Mouse (Mus musculus) forebrain, embryonic 16.5 days (tissue): ENCODE measurements around the gene Slc7a6. TPM values are rescaled to one million over a fixed set of nuclear protein-coding genes. Genes with fewer than 3 reads are reported as not detected.

Experiments used
- ATAC-seq: fragments of 200-750 bp; cut with Nextera tagmentation; 2 replicates; pipeline ENCODE4 v1.8.0; 2017; ENCODE audit warnings: mild to moderate bottlenecking, moderate library complexity
- H3K27ac ChIP-seq: fragments of 300-500 bp; sonication (generic); 2 replicates; pipeline ENCODE4 v1.5.1; 2014; ENCODE audit warnings: low read length, control low read depth
- H3K27me3 ChIP-seq: fragments of 300-500 bp; sonication (generic); replicated peaks from 2 replicates; pipeline ENCODE4 v1.6.1; 2014; ENCODE audit warnings: low read length; ENCODE audit not compliant: control insufficient read depth, insufficient read depth
- H3K36me3 ChIP-seq: fragments of 300-500 bp; sonication (generic); 2 replicates; pipeline ENCODE4 v1.6.1; 2014; ENCODE audit not compliant: control insufficient read depth, insufficient read depth
- H3K4me1 ChIP-seq: fragments of 300-500 bp; sonication (generic); replicated peaks from 2 replicates; pipeline ENCODE4 v1.6.1; 2014; ENCODE audit warnings: low read length; ENCODE audit not compliant: control insufficient read depth, insufficient read depth
- H3K4me2 ChIP-seq: fragments of 300-500 bp; sonication (generic); 2 replicates; pipeline ENCODE4 v1.6.1; 2014; ENCODE audit warnings: mild to moderate bottlenecking, low read length, control low read depth
- H3K4me3 ChIP-seq: fragments of 300-500 bp; sonication (generic); replicated peaks from 2 replicates; pipeline ENCODE4 v1.5.1; 2014; ENCODE audit warnings: mild to moderate bottlenecking, low read length, control low read depth
- H3K9ac ChIP-seq: fragments of 300-500 bp; sonication (generic); replicated peaks from 2 replicates; pipeline ENCODE4 v1.6.1; 2014; ENCODE audit warnings: low read depth, low read length, control low read depth
- H3K9me3 ChIP-seq: fragments of 300-500 bp; sonication (generic); 2 replicates; pipeline ENCODE4 v1.6.1; 2016; ENCODE audit warnings: low read length; ENCODE audit not compliant: control insufficient read depth
- WGBS: fragments of 180-500 bp; shearing (Covaris S2); extraction: QIAGEN DNeasy Blood & Tissue Kit; methylation state at CpG from one replicate; pipeline ENCODE4 v1.1.7; 2014; 5-methylcytosine and 5-hydroxymethylcytosine counted together
- polyA plus RNA-seq: library from polyadenylated mRNA; unstranded; fragments of >200 nt; fragmentation: Nextera tagmentation; extraction: Ambion mirVana; gene quantifications from 2 replicates; pipeline ENCODE4 v1.2.1, GENCODE M21; 2015

The Slc7a6 gene
- polyA plus RNA-seq, 1 experiment from 2014 or later = 58.4 TPM

DNA sequence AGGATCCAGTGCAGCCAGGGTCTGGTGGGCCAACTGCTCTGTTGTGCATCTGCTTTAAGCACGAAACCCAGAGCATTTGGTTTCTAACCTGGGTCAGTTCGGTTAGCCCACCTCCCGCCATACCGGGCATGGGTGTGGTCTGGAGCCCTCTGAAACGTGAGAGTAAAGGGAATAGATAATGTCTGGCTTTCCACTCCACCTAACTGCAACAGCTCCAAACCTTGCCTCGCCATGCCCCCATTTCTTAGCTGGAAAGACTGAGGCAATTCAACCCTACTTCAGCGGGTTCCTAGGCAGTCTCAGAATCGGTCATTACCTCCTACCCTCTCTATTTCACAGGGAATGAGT, 18.0 kb upstream of the Slc7a6 start:
- 18% methylated on average over 8 of the region's 8 CpGs for WGBS
- H3K27ac ChIP-seq = peak overlapping the region; percentile 70
- peak overlapping the region; percentile 86 for H3K9ac ChIP-seq
- H3K4me1 ChIP-seq = peaks cover 14% of the 10 kb centered on the region
- no peak for ATAC-seq
- no peaks in the 10 kb centered on the region for H3K27me3 ChIP-seq
- peak overlapping the region; percentile 97 for H3K4me3 ChIP-seq
- peaks cover 2% of the 10 kb centered on the region; the same call in 1 of the 2 replicates for H3K36me3 ChIP-seq
- H3K9me3 ChIP-seq = no peaks in the 10 kb centered on the region
- peak overlapping the region; percentile 86 for H3K4me2 ChIP-seq

DNA sequence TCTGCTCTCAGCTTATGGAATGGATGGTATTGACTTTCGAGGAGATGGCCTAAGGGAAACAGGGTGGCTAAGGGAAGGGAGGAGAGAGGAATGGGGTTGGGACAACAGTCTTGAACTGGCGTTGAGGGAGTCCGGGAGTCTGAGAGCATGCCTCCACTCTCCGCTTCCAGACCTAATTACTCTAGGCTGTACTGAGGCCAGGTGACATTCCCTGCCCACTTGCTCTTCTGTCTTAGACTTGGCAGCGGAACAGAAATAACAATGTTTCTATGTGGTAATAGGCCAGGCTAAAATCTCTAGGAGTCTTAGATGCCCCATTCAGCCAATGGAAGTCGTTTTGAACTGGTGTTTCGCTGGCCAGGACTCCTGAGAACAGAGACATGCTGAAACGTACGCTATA, 17.6 kb upstream of the Slc7a6 start:
- Histone ChIP-seq H3K4me3 (peak overlapping the region; percentile 97), H3K36me3 (peaks cover 2% of the 10 kb centered on the region; the same call in 1 of the 2 replicates), H3K27me3 (no peaks in the 10 kb centered on the region), H3K4me2 (peak overlapping the region; percentile 86), H3K9ac (0 out of 2 replicates have a peak overlapping the region, but pooled peaks have one; percentile 86), H3K27ac (no peak overlapping the region), H3K9me3 (no peaks in the 10 kb centered on the region), H3K4me1 (peaks cover 14% of the 10 kb centered on the region)
- ATAC-seq = no peak
- 73% methylated on average over 9 of the region's 9 CpGs for WGBS

DNA sequence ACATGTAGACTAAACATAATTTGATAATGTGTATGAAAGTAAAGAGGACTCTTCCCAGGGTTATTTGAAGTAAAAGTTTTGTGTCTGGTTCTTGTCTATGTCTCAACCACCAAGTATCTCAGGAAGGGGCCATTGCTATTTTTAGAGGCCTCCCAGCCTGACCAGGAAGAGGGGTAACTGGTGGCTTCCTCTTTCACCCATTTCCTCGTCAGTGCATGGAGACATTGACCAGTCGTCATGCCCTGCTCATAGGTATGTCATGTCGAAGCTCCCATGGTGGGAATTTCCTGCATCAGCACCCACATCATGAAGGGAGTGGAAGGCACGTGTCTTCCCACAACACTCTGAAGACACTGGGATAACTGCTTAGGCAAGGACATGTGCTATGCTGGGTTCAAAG, 15.8 kb upstream of the Slc7a6 start:
- H3K4me1 ChIP-seq = peaks cover 14% of the 10 kb centered on the region
- no peak overlapping the region for H3K4me2 ChIP-seq
- no peak overlapping the region for H3K9ac ChIP-seq
- no peak overlapping the region for H3K27ac ChIP-seq
- 90% methylated on average over 4 of the region's 4 CpGs for WGBS
- no peak for ATAC-seq
- H3K9me3 ChIP-seq = no peaks in the 10 kb centered on the region
- no peak overlapping the region for H3K4me3 ChIP-seq
- peaks cover 5% of the 10 kb centered on the region; the same call in 1 of the 2 replicates for H3K36me3 ChIP-seq
- no peaks in the 10 kb centered on the region for H3K27me3 ChIP-seq

DNA sequence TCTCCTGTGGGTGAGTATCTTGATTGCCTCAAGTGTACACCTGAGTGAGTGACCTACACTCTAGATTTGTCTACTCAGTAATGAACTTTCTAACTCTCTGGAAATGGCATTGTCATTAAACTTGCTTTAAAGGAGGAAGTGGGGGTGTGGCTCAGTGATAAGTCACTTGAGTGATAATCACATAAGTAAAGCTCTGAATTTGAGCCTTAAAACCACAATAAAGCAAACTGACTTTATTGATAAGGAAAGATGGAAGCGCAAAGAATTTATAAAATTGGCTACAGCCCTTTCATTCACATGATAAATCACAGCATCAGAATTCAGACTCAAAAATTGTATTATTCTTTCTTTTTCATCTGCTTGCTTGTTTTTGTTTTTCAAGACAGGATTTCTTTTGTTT, 11.2 kb upstream of the Slc7a6 start:
- Histone ChIP-seq H3K4me1 (no peaks in the 10 kb centered on the region), H3K9ac (no peak overlapping the region)

DNA sequence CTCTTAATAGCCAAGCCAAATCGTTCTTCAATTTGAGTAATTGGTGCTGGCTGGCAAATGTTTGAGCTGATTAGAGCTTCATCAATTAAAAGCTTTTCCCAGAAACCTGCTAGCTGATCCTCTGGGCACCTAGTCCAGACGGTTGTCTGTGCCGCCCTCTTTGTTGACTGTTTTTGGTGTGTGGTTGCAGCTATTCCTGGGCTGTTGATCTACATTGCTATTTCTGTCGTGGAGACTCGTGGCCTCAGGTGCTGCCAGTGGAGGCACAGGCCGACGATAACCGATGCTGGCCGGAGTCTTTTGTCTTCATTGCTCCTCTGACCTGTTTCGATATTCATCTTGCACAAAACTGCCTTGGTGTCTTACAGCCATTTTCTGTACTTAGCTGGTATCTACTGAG, 10.3 kb upstream of the Slc7a6 start:
- Histone ChIP-seq H3K9ac (no peak overlapping the region), H3K27me3 (no peaks in the 10 kb centered on the region), H3K9me3 (no peaks in the 10 kb centered on the region), H3K36me3 (peaks cover 13% of the 10 kb centered on the region; the same call in 1 of the 2 replicates), H3K27ac (no peak overlapping the region), H3K4me3 (no peak overlapping the region), H3K4me2 (no peak overlapping the region), H3K4me1 (no peaks in the 10 kb centered on the region)
- no peak for ATAC-seq
- WGBS = 85% methylated on average over 10 of the region's 10 CpGs

More for the DNA sequence above, 11.2 kb upstream of the Slc7a6 start:
- Histone ChIP-seq H3K27ac (no peak overlapping the region), H3K4me3 (no peak overlapping the region), H3K9me3 (no peaks in the 10 kb centered on the region), H3K4me2 (no peak overlapping the region), H3K36me3 (peaks cover 9% of the 10 kb centered on the region; the same call in 1 of the 2 replicates), H3K27me3 (no peaks in the 10 kb centered on the region)
- WGBS = 98% methylated on average over 1 of the region's 1 CpGs
- ATAC-seq = no peak

DNA sequence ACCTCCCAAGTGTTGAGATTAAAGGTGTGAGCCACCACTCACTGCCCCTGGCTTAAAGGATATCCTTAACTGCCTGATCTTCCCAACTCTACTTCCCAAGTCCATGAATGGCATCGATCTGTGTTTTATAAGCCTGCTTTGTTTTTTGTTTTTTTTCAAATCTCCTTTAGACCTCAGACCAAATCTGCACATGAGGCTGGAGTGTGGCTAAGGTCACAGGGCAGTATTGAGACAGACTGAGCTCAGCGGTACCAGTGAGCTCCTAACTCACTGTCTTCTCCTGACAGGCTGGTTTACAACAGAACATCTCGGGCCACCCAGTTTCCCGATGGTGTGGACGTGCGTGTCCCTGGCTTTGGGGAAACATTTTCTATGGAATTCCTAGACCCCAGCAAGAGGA, 8.8 kb upstream of the Slc7a6 start:
- Histone ChIP-seq H3K9me3 (no peaks in the 10 kb centered on the region), H3K27me3 (no peaks in the 10 kb centered on the region), H3K9ac (no peak overlapping the region), H3K27ac (no peak overlapping the region), H3K4me3 (no peak overlapping the region), H3K4me1 (no peaks in the 10 kb centered on the region), H3K4me2 (no peak overlapping the region), H3K36me3 (peaks cover 11% of the 10 kb centered on the region; the same call in 1 of the 2 replicates)
- 88% methylated on average over 6 of the region's 6 CpGs for WGBS
- ATAC-seq = no peak

DNA sequence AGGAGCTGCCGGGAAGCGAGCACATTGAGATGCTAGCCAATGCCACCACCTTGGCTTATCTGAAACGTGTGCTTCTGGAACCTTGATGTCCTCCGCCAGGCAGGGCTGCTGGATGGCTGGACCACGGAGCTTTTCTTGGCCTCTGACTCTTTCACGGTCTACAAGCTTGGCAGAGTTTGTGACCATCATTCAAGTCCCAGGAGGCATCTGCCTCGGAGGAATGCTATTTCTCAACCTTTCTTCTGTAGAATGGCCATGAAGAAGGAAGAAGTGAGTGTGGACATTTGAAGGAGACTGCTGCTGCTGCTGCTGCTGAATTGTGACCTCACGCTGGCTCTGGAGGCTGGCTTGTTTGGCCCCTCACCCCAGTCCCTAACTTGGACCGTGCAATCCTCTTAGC, 5.4 kb upstream of the Slc7a6 start:
- 93% methylated on average over 9 of the region's 9 CpGs for WGBS

DNA sequence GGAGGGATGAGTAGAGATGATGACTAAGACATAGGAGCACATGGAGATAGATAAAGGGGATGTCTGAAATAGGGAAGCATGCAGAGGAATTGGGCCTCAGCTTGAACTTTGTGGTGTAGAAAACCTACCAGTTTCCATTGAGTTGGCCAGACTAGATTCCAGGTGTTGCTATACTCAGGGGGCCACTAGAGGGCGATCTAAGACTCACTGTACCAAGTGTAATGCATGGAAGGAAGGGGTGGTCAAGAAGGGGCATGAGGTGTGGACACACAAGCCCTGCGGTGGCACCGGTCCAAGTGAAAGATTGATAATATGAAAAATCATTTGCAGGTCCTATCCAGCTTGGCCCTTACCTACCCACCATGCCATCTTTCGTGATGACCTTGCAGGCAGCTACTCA, 3.2 kb upstream of the Slc7a6 start:
- WGBS = 50% methylated on average over 4 of the region's 4 CpGs
- Histone ChIP-seq H3K4me2 (no peak overlapping the region), H3K9ac (no peak overlapping the region), H3K4me1 (peaks cover 13% of the 10 kb centered on the region), H3K27ac (no peak overlapping the region), H3K9me3 (no peaks in the 10 kb centered on the region), H3K36me3 (peaks cover 9% of the 10 kb centered on the region; the same call in 1 of the 2 replicates), H3K27me3 (no peaks in the 10 kb centered on the region), H3K4me3 (no peak overlapping the region)
- no peak for ATAC-seq

More for the DNA sequence above, 5.4 kb upstream of the Slc7a6 start:
- no peak overlapping the region for H3K4me3 ChIP-seq
- H3K27ac ChIP-seq = no peak overlapping the region
- H3K4me1 ChIP-seq = peaks cover 3% of the 10 kb centered on the region; the same call in 1 of the 2 replicates
- ATAC-seq = no peak
- H3K4me2 ChIP-seq = no peak overlapping the region
- H3K27me3 ChIP-seq = no peaks in the 10 kb centered on the region
- no peak overlapping the region for H3K9ac ChIP-seq
- H3K36me3 ChIP-seq = peaks cover 9% of the 10 kb centered on the region; the same call in 1 of the 2 replicates
- no peaks in the 10 kb centered on the region for H3K9me3 ChIP-seq

DNA sequence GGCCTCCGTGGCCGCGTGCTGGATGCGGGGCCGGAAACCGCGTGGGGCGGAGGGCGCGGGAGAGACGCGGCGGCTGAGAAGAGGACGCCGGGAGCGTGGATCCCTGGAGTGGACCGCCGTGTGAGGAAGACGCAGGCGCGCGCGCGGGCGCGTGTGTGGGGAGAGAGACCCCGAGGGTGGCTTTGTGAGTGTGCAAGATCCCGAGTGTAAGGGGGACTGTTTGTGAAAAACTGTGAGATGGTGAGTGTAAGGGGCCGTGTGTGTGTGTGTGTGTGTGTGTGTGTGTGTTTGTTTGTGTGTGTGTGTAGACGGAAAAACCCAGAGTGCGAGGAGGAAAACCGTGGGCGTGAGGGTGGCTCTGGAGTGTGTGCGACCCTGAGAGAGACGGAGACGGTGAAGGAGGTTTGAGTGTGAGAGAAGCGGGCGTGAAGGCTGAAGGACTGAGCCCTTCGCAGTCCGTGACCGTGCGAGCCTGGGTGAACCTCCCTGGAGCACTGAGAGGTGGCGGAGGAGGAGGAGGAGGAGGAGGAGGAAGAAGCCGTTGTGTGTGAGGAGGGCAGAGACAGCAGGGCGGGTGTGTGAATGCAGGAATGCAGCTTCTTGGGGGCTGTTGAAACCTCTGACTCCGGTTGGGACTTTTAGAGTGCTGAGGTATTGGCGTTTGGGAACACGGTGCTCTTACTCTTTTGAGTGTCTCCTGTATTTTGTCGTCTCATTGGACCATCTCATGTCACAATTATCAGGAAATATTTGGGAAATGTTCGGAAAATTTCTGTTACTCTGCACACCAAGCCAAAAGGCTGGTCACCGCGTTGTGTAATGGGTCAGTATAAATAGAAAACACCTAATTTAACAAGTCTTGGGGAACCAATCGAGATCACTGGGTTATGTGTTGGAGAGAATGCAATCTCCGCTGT, 618 bp downstream of the Slc7a6 start:
- Histone ChIP-seq H3K9me3 (no peaks in the 10 kb centered on the region), H3K36me3 (no peaks in the 10 kb centered on the region), H3K27ac (peak overlapping the region; percentile 92), H3K4me3 (peak overlapping the region; percentile 87), H3K9ac (peak overlapping the region; percentile 95), H3K4me2 (peak overlapping the region; percentile 74), H3K4me1 (peaks cover 13% of the 10 kb centered on the region), H3K27me3 (no peaks in the 10 kb centered on the region)
- peak; percentile 85 for ATAC-seq
- under 1% methylated on average over 54 of the region's 54 CpGs for WGBS
